Mouse (Mus musculus): ENCODE results near the gene Kcnd2.

The Kcnd2 gene

DNA sequence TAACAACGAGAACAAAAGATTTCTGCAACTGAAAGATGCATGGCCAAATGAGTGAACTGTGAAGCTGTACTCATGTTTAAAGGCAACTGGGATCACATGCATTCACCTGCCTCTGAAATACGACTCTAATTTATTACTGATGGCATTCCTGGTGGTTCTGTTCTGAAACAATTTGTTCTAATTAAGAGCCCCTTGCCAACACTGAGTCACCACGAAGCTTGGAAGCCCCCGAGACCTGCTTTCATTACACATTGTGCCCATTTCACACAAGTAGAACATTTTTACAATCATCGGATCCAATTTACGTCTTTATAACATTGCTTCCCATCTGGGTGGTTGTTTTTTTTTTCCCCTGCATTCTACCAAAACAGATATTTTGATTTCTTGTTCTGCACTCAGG lies 485.8 kb downstream of the Kcnd2 start:
- DNase-seq = no peak

DNA sequence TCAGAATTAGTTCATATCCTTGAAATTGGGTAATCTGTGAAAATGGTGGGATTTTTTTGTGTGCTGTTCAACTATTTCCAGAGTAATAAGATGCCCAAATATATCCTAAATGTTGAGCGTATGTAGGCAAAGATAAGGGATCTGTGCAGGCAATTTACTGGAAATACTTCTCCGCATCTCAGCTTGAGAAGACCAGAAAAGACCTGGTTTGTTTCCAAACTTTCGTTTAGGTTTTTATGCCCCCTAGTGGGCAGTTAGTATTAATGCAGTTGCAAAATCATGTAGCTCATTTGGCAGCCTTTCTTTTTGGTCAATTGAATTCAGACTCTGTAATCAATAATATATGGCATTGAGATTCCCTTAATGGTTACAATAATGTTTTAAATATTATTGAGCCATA lies 493.9 kb downstream of the Kcnd2 start:
- DNase-seq = no peak

DNA sequence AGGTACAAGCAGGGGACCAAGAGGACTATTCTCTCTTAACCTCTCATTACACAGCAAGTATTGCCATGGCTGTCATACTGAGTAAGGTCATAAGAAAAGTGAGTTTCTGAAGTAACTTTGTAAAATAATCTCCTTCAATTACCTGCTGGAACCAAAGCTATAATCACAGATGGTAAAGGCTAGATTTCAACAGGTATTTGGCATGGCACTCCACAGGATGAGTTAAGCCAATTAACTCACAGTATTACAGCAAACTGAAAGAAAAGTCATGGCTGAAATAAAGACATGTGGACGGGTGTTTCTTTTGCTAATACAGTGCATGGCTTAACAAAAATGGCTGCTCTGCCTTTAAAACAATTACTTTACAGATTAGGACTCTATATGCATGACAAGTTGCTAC lies 503.8 kb downstream of the Kcnd2 start:
- DNase-seq = no peak

DNA sequence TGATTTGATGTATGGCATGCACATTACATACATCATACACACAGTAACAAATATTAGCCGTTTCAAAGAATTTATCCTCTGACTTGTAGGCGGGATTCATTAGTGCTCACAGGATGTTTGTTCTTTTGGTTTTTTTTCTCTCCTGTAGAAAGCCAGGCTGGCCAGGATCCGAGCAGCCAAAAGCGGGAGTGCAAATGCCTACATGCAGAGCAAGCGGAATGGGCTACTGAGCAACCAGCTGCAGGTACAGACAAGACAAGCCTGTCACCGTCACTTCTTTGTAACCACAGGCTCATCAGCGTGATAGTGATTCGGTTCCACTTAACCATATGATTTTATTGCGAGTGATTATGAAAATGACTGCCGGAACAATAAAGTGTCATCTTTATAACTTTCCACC lies 506.9 kb downstream of the Kcnd2 start:
- no peak for DNase-seq

DNA sequence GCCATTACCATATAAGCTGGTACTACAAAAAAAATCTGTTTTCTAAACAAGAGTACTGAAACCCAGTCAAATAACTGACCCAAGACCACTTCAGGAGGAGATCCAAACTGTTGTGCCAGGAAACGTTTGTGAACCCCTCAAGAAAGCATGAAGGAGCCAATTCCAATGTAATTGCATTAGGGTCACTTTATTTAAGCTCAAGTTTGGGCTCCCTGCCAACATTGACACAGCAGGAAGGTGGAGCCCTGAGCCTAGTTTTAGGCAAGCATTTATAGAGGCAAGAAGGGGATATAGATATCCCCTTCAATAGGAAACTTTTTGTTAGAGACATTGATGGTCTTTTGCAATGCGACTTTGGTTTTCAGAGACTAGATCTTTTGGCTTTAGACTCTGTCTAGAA lies 525.3 kb downstream of the Kcnd2 start:
- no peak for DNase-seq

DNA sequence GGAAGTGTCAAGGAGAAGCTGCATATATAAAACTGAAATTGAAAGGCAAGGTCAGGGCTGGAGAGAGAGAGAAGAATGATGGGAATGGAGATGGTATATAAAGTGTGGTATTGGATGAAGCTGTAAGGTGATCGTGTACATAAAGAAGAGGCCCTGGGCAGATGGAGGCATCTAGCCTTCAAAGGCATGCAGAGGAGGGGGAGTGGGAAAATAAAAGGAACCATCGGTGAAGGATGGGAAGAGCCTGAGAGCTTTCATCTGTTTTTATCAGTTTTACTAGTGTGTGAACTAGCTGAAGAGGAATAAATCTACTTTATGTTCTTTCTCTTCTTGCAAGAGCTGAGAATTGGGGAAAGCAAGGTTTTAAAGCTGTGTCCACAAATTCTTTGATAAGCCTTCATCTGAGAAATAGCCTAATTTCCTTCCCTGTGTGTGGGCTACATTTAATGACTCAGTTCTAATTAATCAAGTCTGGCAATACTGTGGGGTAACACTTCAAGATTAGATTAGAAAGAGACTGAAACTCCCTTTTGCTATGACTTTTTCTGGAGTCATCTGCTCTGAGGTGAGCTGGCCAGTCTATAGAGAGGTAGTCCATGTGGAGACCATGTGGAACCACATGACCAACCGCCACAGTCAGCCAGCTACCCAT lies 529.4 kb downstream of the Kcnd2 start:
- DNase-seq = no peak

DNA sequence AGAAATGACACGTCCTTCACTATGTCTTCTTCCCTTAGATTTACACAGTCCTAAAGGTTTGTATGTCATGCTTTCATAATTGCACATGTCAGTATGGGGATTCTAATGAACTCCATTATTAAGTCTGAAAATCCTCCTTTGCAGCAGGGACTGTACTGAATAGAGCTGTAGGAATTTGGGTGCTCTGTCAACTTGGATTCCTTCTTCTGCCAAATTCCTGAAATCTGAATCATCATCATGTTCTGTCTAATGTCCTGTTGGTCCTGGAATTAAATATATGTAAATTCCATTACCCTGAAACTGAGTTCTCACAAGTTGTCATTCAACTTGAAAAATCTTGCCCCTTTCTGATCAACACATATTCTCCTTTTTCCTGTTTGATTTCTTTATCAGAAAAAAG lies 532.2 kb downstream of the Kcnd2 start:
- DNase-seq = no peak

DNA sequence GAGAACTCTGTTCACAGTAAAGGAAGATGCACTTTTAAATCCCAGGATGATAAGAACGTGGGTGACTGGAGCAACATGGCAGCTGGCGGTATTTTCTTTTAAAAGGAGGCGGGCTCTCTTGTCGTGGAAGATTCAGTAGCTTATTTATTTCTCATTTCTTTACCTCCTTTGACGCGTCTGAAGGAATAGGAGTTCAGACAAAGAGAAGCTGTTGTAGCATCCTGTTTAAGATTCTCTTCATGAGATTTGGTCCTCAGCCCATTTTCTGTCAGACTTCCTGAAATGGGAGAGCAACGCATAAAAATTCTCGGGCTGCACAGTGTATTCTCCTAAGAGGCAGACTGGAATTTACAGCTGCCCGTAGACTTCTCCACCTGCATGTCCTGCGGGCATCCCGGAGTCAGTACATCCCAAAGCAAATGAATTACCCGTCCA lies 552.5 kb downstream of the Kcnd2 start:
- DNase-seq = no peak

DNA sequence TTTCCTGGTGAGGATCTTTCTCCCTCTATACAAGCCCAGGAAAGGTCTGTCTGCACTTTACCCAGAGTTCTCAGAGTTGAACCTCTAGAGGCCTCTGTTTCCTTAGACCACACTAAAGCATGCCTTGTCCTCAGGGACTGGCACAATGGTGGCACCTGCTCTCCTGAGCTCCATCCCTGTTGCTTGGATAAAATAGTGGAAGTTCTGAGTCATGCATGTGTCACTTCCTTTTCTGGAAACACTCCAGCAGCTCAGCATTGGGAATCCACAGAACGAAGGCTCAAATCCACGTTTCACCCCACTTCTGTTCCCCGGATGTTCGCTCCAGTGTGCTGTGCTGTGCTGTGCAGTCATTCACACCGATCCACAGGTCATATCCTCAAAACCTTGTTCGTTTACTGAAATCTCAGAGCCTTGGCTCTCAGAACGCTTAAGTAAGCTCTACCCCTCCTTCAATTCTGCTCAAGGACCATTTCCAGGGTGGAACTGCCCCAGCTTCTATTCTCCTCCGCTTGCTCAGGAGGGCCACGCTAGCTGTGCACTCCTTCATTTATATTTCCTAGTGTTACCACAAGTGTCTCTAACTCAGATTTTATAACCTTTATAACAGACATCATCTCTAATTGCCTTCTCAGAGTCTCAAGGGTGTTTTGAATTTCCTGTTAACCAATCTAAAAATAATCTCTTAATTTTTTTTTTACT lies 553.6 kb downstream of the Kcnd2 start:
- no peak for DNase-seq

DNA sequence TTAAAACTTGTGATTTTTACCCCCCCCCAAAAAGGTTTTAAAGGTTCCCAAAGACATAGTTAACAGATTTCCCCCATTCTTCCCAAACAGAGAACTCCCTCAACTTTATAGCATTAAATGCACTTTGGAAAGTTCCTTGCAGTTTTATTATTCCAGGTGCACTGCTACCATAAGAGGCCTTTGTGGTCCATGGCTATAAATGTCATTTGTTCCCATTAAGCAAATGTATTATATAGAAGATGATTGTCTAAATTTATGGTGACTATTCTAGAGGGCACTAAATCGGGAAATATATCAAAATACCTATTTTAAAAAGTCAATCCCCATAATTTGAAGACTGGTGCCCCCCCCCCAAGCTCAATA lies 554.1 kb downstream of the Kcnd2 start:
- no peak for DNase-seq

DNA sequence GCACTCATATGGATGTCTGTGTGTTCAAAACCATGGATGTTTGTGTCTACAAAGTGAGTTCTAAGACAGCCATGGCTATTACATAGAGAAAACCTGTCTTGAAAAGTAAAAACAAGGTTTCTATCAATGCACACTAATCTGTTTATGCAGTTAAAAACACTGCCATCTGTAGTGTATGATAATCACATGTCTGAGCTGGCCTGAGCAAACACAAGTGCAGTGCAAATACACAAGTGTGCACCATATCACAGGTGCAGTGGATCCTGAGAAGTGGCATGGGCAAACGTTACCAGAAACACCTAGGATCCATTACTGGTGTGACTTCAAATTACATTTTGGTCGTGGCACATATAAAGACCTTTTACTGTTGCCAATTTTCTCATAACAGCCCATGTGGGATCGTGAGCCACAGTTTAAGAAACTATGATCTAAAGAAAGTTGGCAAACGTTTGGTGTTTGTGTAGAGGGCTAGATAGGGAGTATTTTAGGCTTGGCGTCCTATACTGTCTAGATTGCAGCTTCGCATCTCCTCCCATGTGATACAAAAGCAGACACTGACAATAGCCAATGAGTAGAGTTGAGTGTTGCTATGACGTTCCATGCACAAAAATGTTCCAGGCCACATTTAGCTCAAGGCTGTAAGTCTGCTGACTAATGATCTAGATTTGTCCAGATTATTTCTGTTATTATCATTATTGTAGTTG lies 559.1 kb downstream of the Kcnd2 start:
- no peak for DNase-seq

Data from thymus, postnatal 25 days (tissue).